Mouse (Mus musculus) brain, embryonic 14.5 days (tissue): ENCODE data around the gene Stard10.

Experiments
- CTCF ChIP-seq: fragments of 200-500 bp; IDR thresholded peaks from 2 replicates; pipeline ENCODE4 v1.5.1; 2012; ENCODE audit warnings: inconsistent platforms, mild to moderate bottlenecking, moderate library complexity, borderline replicate concordance; ENCODE audit not compliant: insufficient read depth, insufficient read length; ENCODE audit errors: extremely low read depth
- POLR2A ChIP-seq: fragments of 200-500 bp; IDR thresholded peaks from 2 replicates; pipeline ENCODE4 v1.6.1; 2012; ENCODE audit warnings: mild to moderate bottlenecking, inconsistent platforms, borderline replicate concordance; ENCODE audit not compliant: poor library complexity, insufficient read depth, insufficient read length, severe bottlenecking; ENCODE audit errors: extremely low read depth

- no peak for TF ChIP-seq CTCF
- no peak for TF ChIP-seq POLR2A
Measured at GRCm38 (mm10) chr7:101385866-101386452, 69.1 kb downstream of the Stard10 start.
